Mouse (Mus musculus): ENCODE data around the gene Pla2g12b. TPM values are rescaled to one million over a fixed set of nuclear protein-coding genes. Genes with fewer than 3 reads are reported as not detected.
A peak's percentile ranks its signal among the peaks of the same experiment; 100 is the strongest.

Pla2g12b gene
- polyA plus RNA-seq, 1 experiment = 0.31 TPM

GRCm38 (mm10) chr10:59459767-59460166 is 56.3 kb downstream of the Pla2g12b start:
- no peak for TF ChIP-seq POLR2A (IDR thresholded peaks at IDR 0.05; ENCODE audit: low read depth, low read length)
- no peak for TF ChIP-seq CTCF (conservative IDR thresholded peaks at IDR 0.05; ENCODE audit: insufficient read depth, insufficient read length, low read depth, low read length)
- 76% methylated on average over 12 of the region's 12 CpGs for WGBS
- no peak overlapping the region for H3K4me3 ChIP-seq (ENCODE audit: insufficient read depth, low read depth, low read length)
- no peaks in the 10 kb centered on the region for H3K36me3 ChIP-seq (ENCODE audit: control insufficient read depth, insufficient read depth, low read length)
- no peaks in the 10 kb centered on the region for H3K27me3 ChIP-seq (replicated peaks; ENCODE audit: control insufficient read depth, insufficient read depth, low read length)
- no peak overlapping the region for H3K27ac ChIP-seq (ENCODE audit: insufficient read depth, low read depth, low read length)
- DNase-seq = peak; percentile 33
- 0 out of 2 replicates have a peak, but pooled peaks cover 2% of the 10 kb centered on the region for H3K4me1 ChIP-seq (ENCODE audit: control insufficient read depth, insufficient read depth, low read length)

- WGBS = 91% methylated on average over 6 of the region's 6 CpGs
Observed at GRCm38 (mm10) chr10:59462307-59462706, 58.8 kb downstream of the Pla2g12b start.

GRCm38 (mm10) chr10:59465546-59465945 is 62.1 kb downstream of the Pla2g12b start:
- 78% methylated on average over 3 of the region's 3 CpGs for WGBS
- no peak for TF ChIP-seq POLR2A (IDR thresholded peaks at IDR 0.05; ENCODE audit: low read depth, low read length)
- TF ChIP-seq CTCF (conservative IDR thresholded peaks at IDR 0.05; ENCODE audit: insufficient read depth, insufficient read length, low read depth, low read length) = no peak

More at GRCm38 (mm10) chr10:59462307-59462706, 58.8 kb downstream of the Pla2g12b start:
- DNase-seq = no peak
- Histone ChIP-seq H3K27ac (ENCODE audit: insufficient read depth, low read depth, low read length) (no peak overlapping the region), H3K4me1 (ENCODE audit: control insufficient read depth, insufficient read depth, low read length) (0 out of 2 replicates have a peak, but pooled peaks cover 2% of the 10 kb centered on the region), H3K27me3 (replicated peaks; ENCODE audit: control insufficient read depth, insufficient read depth, low read length) (no peaks in the 10 kb centered on the region), H3K36me3 (ENCODE audit: control insufficient read depth, insufficient read depth, low read length) (no peaks in the 10 kb centered on the region), H3K4me3 (ENCODE audit: insufficient read depth, low read depth, low read length) (no peak overlapping the region)
- no peak for TF ChIP-seq POLR2A (IDR thresholded peaks at IDR 0.05; ENCODE audit: low read depth, low read length)
- TF ChIP-seq CTCF (conservative IDR thresholded peaks at IDR 0.05; ENCODE audit: insufficient read depth, insufficient read length, low read depth, low read length) = no peak

GRCm38 (mm10) chr10:59466626-59467025 is 63.2 kb downstream of the Pla2g12b start:
- 92% methylated on average over 4 of the region's 4 CpGs for WGBS
- no peak overlapping the region for H3K27ac ChIP-seq (ENCODE audit: insufficient read depth, low read depth, low read length)
- H3K27me3 ChIP-seq (replicated peaks; ENCODE audit: control insufficient read depth, insufficient read depth, low read length) = no peaks in the 10 kb centered on the region
- TF ChIP-seq POLR2A (IDR thresholded peaks at IDR 0.05; ENCODE audit: low read depth, low read length) (no peak), CTCF (conservative IDR thresholded peaks at IDR 0.05; ENCODE audit: insufficient read depth, insufficient read length, low read depth, low read length) (no peak)
- H3K36me3 ChIP-seq (ENCODE audit: control insufficient read depth, insufficient read depth, low read length) = no peaks in the 10 kb centered on the region
- H3K4me1 ChIP-seq (ENCODE audit: control insufficient read depth, insufficient read depth, low read length) = no peaks in the 10 kb centered on the region
- H3K4me3 ChIP-seq (ENCODE audit: insufficient read depth, low read depth, low read length) = no peak overlapping the region
- no peak for DNase-seq

More at GRCm38 (mm10) chr10:59465546-59465945, 62.1 kb downstream of the Pla2g12b start:
- no peak for DNase-seq
- Histone ChIP-seq H3K27me3 (replicated peaks; ENCODE audit: control insufficient read depth, insufficient read depth, low read length) (no peaks in the 10 kb centered on the region), H3K36me3 (ENCODE audit: control insufficient read depth, insufficient read depth, low read length) (no peaks in the 10 kb centered on the region), H3K4me1 (ENCODE audit: control insufficient read depth, insufficient read depth, low read length) (no peaks in the 10 kb centered on the region), H3K4me3 (ENCODE audit: insufficient read depth, low read depth, low read length) (no peak overlapping the region), H3K27ac (ENCODE audit: insufficient read depth, low read depth, low read length) (no peak overlapping the region)

- Histone ChIP-seq H3K27me3 (replicated peaks; ENCODE audit: control insufficient read depth, insufficient read depth, low read length) (no peaks in the 10 kb centered on the region), H3K4me1 (ENCODE audit: control insufficient read depth, insufficient read depth, low read length) (no peaks in the 10 kb centered on the region), H3K27ac (ENCODE audit: insufficient read depth, low read depth, low read length) (no peak overlapping the region), H3K36me3 (ENCODE audit: control insufficient read depth, insufficient read depth, low read length) (no peaks in the 10 kb centered on the region), H3K4me3 (ENCODE audit: insufficient read depth, low read depth, low read length) (no peak overlapping the region)
- no peak for DNase-seq
- WGBS = 92% methylated on average over 12 of the region's 12 CpGs
- no peak for TF ChIP-seq POLR2A (IDR thresholded peaks at IDR 0.05; ENCODE audit: low read depth, low read length)
- no peak for TF ChIP-seq CTCF (conservative IDR thresholded peaks at IDR 0.05; ENCODE audit: insufficient read depth, insufficient read length, low read depth, low read length)
Observed at GRCm38 (mm10) chr10:59467297-59467696, 63.8 kb downstream of the Pla2g12b start.

GRCm38 (mm10) chr10:59470451-59470850 is 67.0 kb downstream of the Pla2g12b start:
- TF ChIP-seq CTCF (conservative IDR thresholded peaks at IDR 0.05; ENCODE audit: insufficient read depth, insufficient read length, low read depth, low read length) (no peak), POLR2A (IDR thresholded peaks at IDR 0.05; ENCODE audit: low read depth, low read length) (no peak)
- no peaks in the 10 kb centered on the region for H3K4me1 ChIP-seq (ENCODE audit: control insufficient read depth, insufficient read depth, low read length)
- no peaks in the 10 kb centered on the region for H3K27me3 ChIP-seq (replicated peaks; ENCODE audit: control insufficient read depth, insufficient read depth, low read length)
- no peaks in the 10 kb centered on the region for H3K36me3 ChIP-seq (ENCODE audit: control insufficient read depth, insufficient read depth, low read length)
- DNase-seq = no peak
- no peak overlapping the region for H3K27ac ChIP-seq (ENCODE audit: insufficient read depth, low read depth, low read length)
- H3K4me3 ChIP-seq (ENCODE audit: insufficient read depth, low read depth, low read length) = no peak overlapping the region
- 78% methylated on average over 5 of the region's 5 CpGs for WGBS

Other genes starting within 250 kb of the Pla2g12b start
- gene Sept10, start 181.8 kb upstream of the Pla2g12b start, polyA plus RNA-seq (2012; rRNA removed) = 8.1 and 9.1 TPM in 2 replicates
- 4.3 and 4.6 TPM in 2 replicates for gene Sowahc, start 181.7 kb upstream of the Pla2g12b start, polyA plus RNA-seq (2012; rRNA removed)
- gene P4ha1, start 80.4 kb upstream of the Pla2g12b start, polyA plus RNA-seq (2012; rRNA removed) = 20.4 and 22.7 TPM in 2 replicates
- gene Gm10273, start 8.0 kb upstream of the Pla2g12b start, polyA plus RNA-seq (2012; rRNA removed) = 10.3 and 15.9 TPM in 2 replicates
- gene Oit3, start 38.1 kb downstream of the Pla2g12b start, polyA plus RNA-seq (2012; rRNA removed) = 1.0 and 1.4 TPM in 2 replicates
- gene Gm10322, start 212.4 kb downstream of the Pla2g12b start, polyA plus RNA-seq (2012; rRNA removed) = 0.56 TPM in 1 of 2 replicates, not detected in the other
- 14.4 and 16.2 TPM in 2 replicates for gene Mcu, start 213.0 kb downstream of the Pla2g12b start, polyA plus RNA-seq (2012; rRNA removed)